Mouse (Mus musculus) CH12.LX (cell line): ENCODE measurements around the gene St6galnac4. TPM values are rescaled to one million over a fixed set of nuclear protein-coding genes. Genes with fewer than 3 reads are reported as not detected.

ENCODE experiments used
- DNase-seq: peaks from one replicate; pipeline ENCODE4 v3.0.0-alpha.2; 2013; ENCODE audit errors: extremely low read depth
- H3K27ac ChIP-seq: 2 replicates; pipeline ENCODE4 v1.5.1; 2012; ENCODE audit warnings: low read depth, mild to moderate bottlenecking, control low read depth, moderate library complexity; ENCODE audit not compliant: insufficient read depth
- H3K27me3 ChIP-seq: replicated peaks from 2 replicates; pipeline ENCODE3; 2012; ENCODE audit warnings: inconsistent platforms
- H3K36me3 ChIP-seq, 2 experiments: replicated peaks in 1 of 2; 2 replicates each; pipeline versions ENCODE3 to v1.6.1; 2012; ENCODE audit warnings: inconsistent platforms in 1 of 2, low read length in 1 of 2, mild to moderate bottlenecking in 1 of 2, mixed read lengths in 1 of 2, moderate library complexity in 1 of 2; ENCODE audit not compliant: control insufficient read depth in 1 of 2, insufficient read depth in 1 of 2
- H3K4me1 ChIP-seq, 2 experiments: 2 replicates each; pipeline ENCODE4 v1.6.1; 2012; ENCODE audit warnings: inconsistent platforms in 1 of 2, moderate library complexity in 1 of 2; ENCODE audit not compliant: insufficient read depth in 2 of 2, control insufficient read depth in 1 of 2
- H3K4me2 ChIP-seq: 2 replicates; pipeline ENCODE4 v1.6.1; 2012; ENCODE audit warnings: low read depth, mild to moderate bottlenecking, control low read depth; ENCODE audit not compliant: poor library complexity, insufficient read depth, severe bottlenecking
- H3K4me3 ChIP-seq, 3 experiments: fragments of 150-350 bp in 1 of 3; sonication (generic) in 1 of 3; replicated peaks in 1 of 3; 2 replicates each; pipeline versions ENCODE3 to v1.5.1; 2011 to 2012; ENCODE audit warnings: low read depth in 2 of 3, low read length in 2 of 3, mild to moderate bottlenecking in 2 of 3, moderate library complexity in 2 of 3, control low read depth in 1 of 3, improper control_type of control experiment in 1 of 3, inconsistent platforms in 1 of 3, mixed read lengths in 1 of 3; ENCODE audit not compliant: poor library complexity in 1 of 3
- H3K79me2 ChIP-seq: replicated peaks from 2 replicates; pipeline ENCODE4 v1.6.1; 2012; ENCODE audit warnings: mild to moderate bottlenecking, moderate library complexity; ENCODE audit not compliant: control insufficient read depth, poor library complexity, insufficient read depth, severe bottlenecking; ENCODE audit errors: extremely low read depth
- H3K9ac ChIP-seq: 2 replicates; pipeline ENCODE4 v1.6.1; 2012; ENCODE audit warnings: low read depth, mild to moderate bottlenecking, control low read depth, moderate library complexity; ENCODE audit not compliant: insufficient read depth
- H3K9me3 ChIP-seq: replicated peaks from 2 replicates; pipeline ENCODE3; 2012; ENCODE audit warnings: low read length, inconsistent platforms, mixed read lengths
- BHLHE40 ChIP-seq: IDR thresholded peaks from 2 replicates; pipeline ENCODE4 v1.6.1; 2011; ENCODE audit warnings: mild to moderate bottlenecking, low read depth, low read length, improper control_type of control experiment
- CHD1 ChIP-seq: IDR thresholded peaks from 2 replicates; pipeline ENCODE4 v1.6.1; 2012; ENCODE audit warnings: low read depth, low read length, improper control_type of control experiment, inconsistent platforms
- CHD2 ChIP-seq: IDR thresholded peaks from 2 replicates; pipeline ENCODE4 v1.6.1; 2011; ENCODE audit warnings: low read length, improper control_type of control experiment
- CTCF ChIP-seq, 2 experiments: IDR thresholded peaks in 1 of 2; conservative IDR thresholded peaks in 1 of 2; 2 replicates each; pipeline ENCODE4 v1.5.1; 2011 to 2012; ENCODE audit warnings: low read depth in 2 of 2, low read length in 2 of 2, improper control_type of control experiment in 1 of 2, inconsistent platforms in 1 of 2, mild to moderate bottlenecking in 1 of 2, moderate library complexity in 1 of 2
- IRF4 ChIP-seq: IDR thresholded peaks from 2 replicates; pipeline ENCODE4 v1.6.1; 2014; ENCODE audit warnings: low read depth, mild to moderate bottlenecking, inconsistent platforms, low read length, improper control_type of control experiment
- MAX ChIP-seq: IDR thresholded peaks from 2 replicates; pipeline ENCODE4 v1.6.1; 2011; ENCODE audit warnings: low read length, improper control_type of control experiment
- MXI1 ChIP-seq: IDR thresholded peaks from 2 replicates; pipeline ENCODE4 v1.6.1; 2011; ENCODE audit warnings: mild to moderate bottlenecking, low read depth, low read length, improper control_type of control experiment
- MYC ChIP-seq: IDR thresholded peaks from 2 replicates; pipeline ENCODE4 v1.6.1; 2011; ENCODE audit warnings: low read depth, mild to moderate bottlenecking, improper control_type of control experiment, low read length
- NELFE ChIP-seq: IDR thresholded peaks from 2 replicates; pipeline ENCODE4 v1.6.1; 2011; ENCODE audit warnings: low read depth, low read length, improper control_type of control experiment
- NRF1 ChIP-seq: IDR thresholded peaks from 2 replicates; pipeline ENCODE4 v1.6.1; 2014; ENCODE audit warnings: low read depth, mild to moderate bottlenecking, inconsistent platforms, low read length, improper control_type of control experiment, moderate library complexity
- RAD21 ChIP-seq: IDR thresholded peaks from 2 replicates; pipeline ENCODE4 v1.6.1; 2011; ENCODE audit warnings: low read depth, mild to moderate bottlenecking, low read length, improper control_type of control experiment, moderate library complexity
- SIN3A ChIP-seq: IDR thresholded peaks from 2 replicates; pipeline ENCODE4 v1.6.1; 2012; ENCODE audit warnings: low read length, improper control_type of control experiment, inconsistent platforms
- SMC3 ChIP-seq: IDR thresholded peaks from 2 replicates; pipeline ENCODE4 v1.6.1; 2011; ENCODE audit warnings: low read depth, low read length, improper control_type of control experiment
- TCF12 ChIP-seq: IDR thresholded peaks from 2 replicates; pipeline ENCODE4 v1.6.1; 2014; ENCODE audit warnings: low read depth, mild to moderate bottlenecking, inconsistent platforms, low read length, improper control_type of control experiment
- dilution Hi-C: fragments of 300-500 bp; cut with MboI; formaldehyde crosslinking; loops from 2 replicates; pipeline ENCODE4 v1.14.3; 2020; ENCODE audit warnings: low sequenced_read_pairs; ENCODE audit not compliant: extremely low pct_unique_long_range_greater_than_20kb, extremely low pct_ligation_motif_present
- in situ Hi-C: fragments of 300-500 bp; cut with MboI; formaldehyde crosslinking; loops from 3 replicates; pipeline ENCODE4 v1.14.3; 2019; ENCODE audit warnings: low sequenced_read_pairs, low pct_ligation_motif_present, low pct_unique_long_range_greater_than_20kb, mixed read lengths
- polyA plus RNA-seq: library from polyadenylated mRNA; unstranded; fragments of >175 nt; gene quantifications from 2 replicates; pipeline ENCODE4 v1.2.1, GENCODE M21; 2012; ENCODE audit warnings: low read depth; ENCODE audit not compliant: insufficient read length
- total RNA-seq, 2 experiments: library from RNA; depleted of rRNA; stranded (reverse); fragments of 300-350 nt in 1 of 2; fragments of >200 nt in 1 of 2; gene quantifications; 2 replicates each; pipeline ENCODE4 v1.2.3; 2012 to 2014

The St6galnac4 gene
- total and polyA plus RNA-seq, 3 experiments = 51.9 to 81.7 (median 58.3) TPM

DNA sequence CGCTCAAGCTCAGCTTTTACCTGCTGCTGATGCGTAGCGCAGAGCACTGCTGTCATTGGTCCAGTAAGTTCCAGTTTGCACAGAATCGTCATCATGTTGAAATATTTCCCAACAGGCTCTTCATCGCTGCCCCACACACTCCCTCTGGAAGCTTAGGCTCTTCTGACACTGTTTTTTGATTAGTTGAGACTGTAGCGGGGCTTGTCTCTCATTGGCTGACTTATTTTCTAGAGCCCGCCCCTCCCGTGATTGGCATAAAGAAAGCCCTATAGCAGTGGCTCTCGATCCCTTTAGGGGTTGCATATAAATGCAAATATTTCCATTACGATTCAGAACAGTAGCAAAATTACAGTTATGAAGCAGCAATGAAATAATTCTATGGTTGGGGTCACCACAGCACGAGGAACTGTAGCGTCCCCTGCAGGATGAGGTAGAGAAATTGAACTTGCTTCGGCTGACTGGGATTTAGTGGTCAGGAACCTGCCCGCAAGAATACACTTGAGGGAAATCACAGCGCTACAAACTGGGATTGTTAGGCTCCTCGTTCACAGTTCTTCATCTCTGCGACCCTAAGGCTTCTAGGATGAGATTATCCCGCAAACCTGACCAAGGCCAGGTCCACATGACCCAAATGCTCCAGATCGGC is 5.3 kb upstream of the St6galnac4 start:
- no peaks in the 10 kb centered on the region for H3K27me3 ChIP-seq
- no peak for DNase-seq
- dilution Hi-C loops = no loop called here
- no peaks in the 10 kb centered on the region for H3K9me3 ChIP-seq
- no peak overlapping the region for H3K27ac ChIP-seq
- H3K4me1 ChIP-seq = peaks cover 9 to 16% of the 10 kb centered on the region in 2 experiments; a peak in 2 of 4 replicates
- no peak for TF ChIP-seq MAX
- TF ChIP-seq CTCF (conservative IDR thresholded peaks at IDR 0.05 in 1 of 2, IDR thresholded peaks at IDR 0.05 in 1 of 2; ENCODE audit: low read depth in 2 of 2, low read length in 2 of 2) = 0 out of 4 replicates have a peak, but pooled peaks have one; percentile 1 to 13
- peak; percentile 54; the same call in 1 of the 2 replicates for TF ChIP-seq CHD2
- TF ChIP-seq, all 38 proteins: peak for 2
- no peaks in the 10 kb centered on the region for H3K79me2 ChIP-seq
- H3K4me2 ChIP-seq = no peak overlapping the region
- in situ Hi-C loops = no loop called here
- H3K9ac ChIP-seq = no peak overlapping the region
- no peak overlapping the region for H3K4me3 ChIP-seq
- peaks cover 0 to 9% of the 10 kb centered on the region in 2 experiments for H3K36me3 ChIP-seq

GRCm38 (mm10) chr2:32582830-32583799 is 3.8 kb upstream of the St6galnac4 start:
- Histone ChIP-seq H3K79me2 (peaks cover 12% of the 10 kb centered on the region), H3K36me3 (peaks cover 0 to 5% of the 10 kb centered on the region in 2 experiments), H3K27ac (no peak overlapping the region), H3K4me1 (peaks cover 9 to 15% of the 10 kb centered on the region in 2 experiments; a peak in 2 of 4 replicates), H3K4me2 (peak overlapping the region; percentile 27), H3K9me3 (no peaks in the 10 kb centered on the region), H3K4me3 (no peak overlapping the region), H3K27me3 (no peaks in the 10 kb centered on the region), H3K9ac (no peak overlapping the region)
- TF ChIP-seq IRF4 (no peak), SMC3 (peak; percentile 87), MYC (peak; percentile 49; the same call in 1 of the 2 replicates), RAD21 (peak; percentile 92), MAX (peak; percentile 53), SIN3A (0 out of 2 replicates have a peak, but pooled peaks have one; percentile 18), TCF12 (peak; percentile 45; the same call in 1 of the 2 replicates), NRF1 (peak; percentile 39; the same call in 1 of the 2 replicates), CTCF (conservative IDR thresholded peaks at IDR 0.05 in 1 of 2, IDR thresholded peaks at IDR 0.05 in 1 of 2; ENCODE audit: low read depth in 2 of 2, low read length in 2 of 2) (peak; percentile 95), BHLHE40 (peak; percentile 79), NELFE (no peak), CHD1 (no peak), MXI1 (peak; percentile 69)
- in situ Hi-C loops (no loop called here), dilution Hi-C loops (no loop called here)
- peak; percentile 81 for DNase-seq
